Mouse (Mus musculus) layer of hippocampus, adult 9-10 months (tissue): ENCODE results near the gene Fgd6.

Experiments
- DNase-seq: peaks from one replicate; pipeline ENCODE4 v3.0.0; 2022; ENCODE audit warnings: low spot score

Gene Fgd6

DNA sequence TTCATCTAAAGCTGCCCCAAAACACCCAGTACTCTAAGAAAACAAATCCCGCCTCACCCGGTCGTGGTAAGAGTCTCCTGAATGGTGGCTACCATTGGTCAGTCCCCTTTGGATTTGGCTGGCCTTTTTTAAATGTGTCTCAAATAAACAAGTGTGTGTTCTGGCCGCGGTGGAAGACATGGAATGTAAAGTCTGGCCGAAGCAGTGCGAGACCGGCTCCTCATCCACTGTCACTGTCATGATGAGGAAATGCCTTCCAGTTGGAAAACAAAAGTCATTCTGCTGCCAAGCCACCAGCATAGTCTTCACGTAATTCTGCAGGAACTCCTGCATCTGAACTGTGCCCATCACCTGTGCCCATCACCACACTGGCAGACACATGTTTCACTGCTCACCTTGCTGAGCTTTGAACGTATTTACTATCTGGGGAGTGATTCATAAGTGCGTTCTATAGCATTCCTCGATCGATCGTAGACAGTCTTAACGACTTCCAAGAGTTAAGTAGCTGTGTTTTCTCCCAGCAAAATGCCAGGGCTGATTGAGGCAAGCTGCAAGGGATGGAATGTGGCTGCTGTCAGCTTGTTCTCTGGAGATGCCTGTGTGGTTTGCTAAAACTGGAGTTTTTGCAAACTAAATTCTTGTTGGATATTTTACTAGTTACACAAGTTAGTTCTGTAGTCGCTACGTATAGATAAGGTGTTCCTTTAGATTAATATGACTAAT is 60.1 kb downstream of the Fgd6 start:
- DNase-seq, result no peak

- no peak for DNase-seq
Measured at GRCm38 (mm10) chr10:94097081-94097845, 61.5 kb downstream of the Fgd6 start.

DNA sequence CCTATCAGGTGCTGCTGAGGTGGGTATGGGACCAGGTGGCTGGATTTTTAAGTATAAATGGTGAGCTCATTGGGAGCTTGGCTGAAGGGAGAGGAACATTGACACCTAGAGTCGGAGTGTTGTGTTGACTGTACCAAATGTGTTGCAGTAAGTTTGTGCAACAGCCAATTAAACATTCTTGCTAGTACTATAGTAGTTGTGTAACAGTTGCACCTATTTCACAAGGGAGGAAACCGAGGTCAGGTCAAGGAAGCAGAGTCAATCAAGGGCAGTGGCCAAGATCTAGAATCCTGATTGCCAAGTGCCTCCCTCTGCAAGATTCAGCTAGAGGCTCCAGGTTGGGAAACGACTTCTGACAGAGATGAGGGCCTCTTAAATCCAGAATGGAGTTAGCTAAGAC is 62.3 kb downstream of the Fgd6 start:
- no peak for DNase-seq

- no peak for DNase-seq
Measured at GRCm38 (mm10) chr10:94105498-94105897, 69.7 kb downstream of the Fgd6 start.

- no peak for DNase-seq
Measured at GRCm38 (mm10) chr10:94107168-94107567, 71.4 kb downstream of the Fgd6 start.

DNA sequence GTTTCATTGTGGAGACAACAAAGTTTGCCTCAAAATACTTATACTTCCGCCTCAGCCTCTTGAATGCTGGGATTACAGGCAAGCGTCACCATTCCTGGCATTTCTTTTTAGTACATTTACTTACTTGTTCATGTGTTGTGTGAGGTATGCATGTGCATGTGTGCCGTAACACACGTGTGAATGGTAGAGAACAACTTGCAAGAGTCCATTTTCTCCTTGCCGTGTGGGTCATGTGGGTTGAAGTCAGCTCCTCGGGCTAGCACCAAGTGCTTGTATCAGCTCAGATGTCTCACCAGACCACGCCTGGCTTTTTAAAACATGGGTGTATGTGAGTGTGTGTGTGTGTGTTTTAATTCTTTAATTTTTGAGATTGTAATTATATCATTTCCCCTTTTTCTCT is 71.8 kb downstream of the Fgd6 start:
- DNase-seq, result no peak

DNA sequence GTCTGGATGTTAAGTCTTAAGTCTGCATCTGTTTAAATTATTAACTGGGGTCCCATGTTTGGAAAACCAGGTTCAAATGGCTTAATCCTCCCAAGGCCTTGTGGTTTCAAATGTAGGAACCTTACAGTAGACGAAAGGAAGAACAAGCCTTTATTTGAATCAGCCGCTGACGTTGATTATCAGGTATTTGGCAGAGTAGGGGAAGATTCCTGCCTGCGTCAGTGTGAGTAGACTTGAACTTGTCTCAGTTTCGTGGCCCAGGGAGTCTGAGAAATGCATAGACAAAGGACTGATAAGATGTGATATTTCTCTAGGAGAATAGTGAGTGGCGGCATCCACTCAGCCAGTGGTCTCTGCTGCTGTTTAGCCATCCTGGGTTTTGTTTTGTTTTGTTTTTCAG is 73.0 kb downstream of the Fgd6 start:
- DNase-seq, result no peak

GRCm38 (mm10) chr10:94110834-94111754 is 75.3 kb downstream of the Fgd6 start:
- no peak for DNase-seq

- no peak for DNase-seq
Measured at GRCm38 (mm10) chr10:94112207-94112606, 76.4 kb downstream of the Fgd6 start.

GRCm38 (mm10) chr10:94115893-94116599 is 80.2 kb downstream of the Fgd6 start:
- peak; percentile 84 for DNase-seq

DNA sequence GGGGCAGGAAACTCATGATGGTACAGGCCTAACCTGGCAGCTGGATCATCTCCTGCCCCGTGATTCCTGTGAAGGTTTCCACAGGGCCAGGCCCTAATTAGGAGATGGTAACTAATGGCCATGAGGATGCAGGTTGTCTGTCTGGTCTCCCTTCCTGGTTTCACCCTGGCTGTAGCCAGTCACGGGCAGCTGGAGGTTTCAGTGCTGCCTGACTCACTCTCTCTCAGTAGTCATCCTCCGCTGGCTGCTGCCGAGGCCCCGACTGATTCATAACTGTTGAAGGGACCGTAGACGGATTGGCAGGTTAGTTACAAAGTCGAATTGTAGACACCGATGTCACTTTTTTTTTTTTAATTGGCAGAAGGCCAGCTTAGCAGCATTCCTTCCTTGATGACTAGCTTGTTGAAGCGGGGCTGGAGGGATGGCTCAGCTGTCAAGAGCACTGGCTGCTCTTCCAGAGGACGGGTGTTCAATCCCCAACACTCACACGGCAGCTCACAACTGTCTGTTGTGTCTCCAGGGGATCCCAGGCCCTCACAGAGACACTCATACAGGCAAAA is 81.1 kb downstream of the Fgd6 start:
- DNase-seq, result no peak

DNA sequence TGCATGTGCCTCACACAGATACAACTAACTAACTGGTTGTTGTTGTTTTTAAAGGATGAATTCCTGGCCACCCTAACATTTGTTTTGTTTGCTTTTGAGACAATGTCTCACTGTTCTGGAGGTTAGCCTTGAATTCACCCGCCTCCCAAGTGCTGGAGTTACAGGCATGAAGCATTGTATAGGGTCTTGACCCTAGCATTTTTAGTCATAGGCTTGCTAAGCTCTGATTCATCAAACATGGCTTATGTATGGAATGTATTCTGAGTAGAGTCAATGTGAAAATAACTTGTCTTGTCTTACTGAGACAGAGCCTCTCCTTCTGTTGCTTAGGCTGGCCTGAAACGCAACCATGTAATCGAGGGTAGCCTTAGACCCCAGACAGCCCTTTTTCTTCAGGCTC is 82.1 kb downstream of the Fgd6 start:
- no peak for DNase-seq

GRCm38 (mm10) chr10:94118993-94119392 is 83.2 kb downstream of the Fgd6 start:
- no peak for DNase-seq

DNA sequence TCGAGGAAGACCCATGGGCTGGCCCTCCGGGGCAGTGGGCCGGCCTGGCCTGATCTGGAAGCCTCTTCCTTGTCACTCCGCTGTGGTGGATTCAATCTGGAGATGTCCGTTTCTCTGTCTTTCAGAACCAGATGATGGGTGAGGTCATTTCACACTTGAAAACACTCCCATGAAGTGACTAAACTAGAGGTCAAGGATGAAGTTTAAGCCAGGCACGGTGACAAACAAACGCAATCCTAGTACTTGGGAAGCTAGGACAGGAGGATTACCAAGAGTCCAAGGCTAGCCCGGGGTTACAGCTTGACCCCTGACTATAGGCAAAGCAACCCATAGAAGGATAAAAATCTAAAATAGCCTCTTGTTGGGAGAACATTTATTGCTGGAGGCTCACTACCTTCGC is 84.9 kb downstream of the Fgd6 start:
- no peak for DNase-seq

DNA sequence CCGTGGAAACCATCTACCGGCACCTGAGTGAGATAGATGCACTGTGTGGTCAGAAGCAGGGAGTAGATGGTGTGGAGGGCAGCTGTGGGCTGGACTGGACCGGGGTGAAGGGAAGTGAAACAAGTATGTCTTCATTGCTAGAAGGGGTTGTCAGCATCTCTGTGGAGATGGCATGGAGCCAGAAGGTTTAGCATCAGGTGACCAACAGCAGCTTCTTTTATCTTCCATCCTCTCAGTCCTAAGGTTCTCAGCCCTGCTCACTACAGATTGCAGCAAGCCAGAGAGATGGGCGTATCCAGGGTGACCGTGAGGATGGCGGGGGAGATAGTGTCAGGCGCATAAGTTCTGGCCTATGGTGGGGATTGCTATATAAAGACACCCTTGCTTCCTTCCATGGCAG is 86.8 kb downstream of the Fgd6 start:
- DNase-seq, result no peak

DNA sequence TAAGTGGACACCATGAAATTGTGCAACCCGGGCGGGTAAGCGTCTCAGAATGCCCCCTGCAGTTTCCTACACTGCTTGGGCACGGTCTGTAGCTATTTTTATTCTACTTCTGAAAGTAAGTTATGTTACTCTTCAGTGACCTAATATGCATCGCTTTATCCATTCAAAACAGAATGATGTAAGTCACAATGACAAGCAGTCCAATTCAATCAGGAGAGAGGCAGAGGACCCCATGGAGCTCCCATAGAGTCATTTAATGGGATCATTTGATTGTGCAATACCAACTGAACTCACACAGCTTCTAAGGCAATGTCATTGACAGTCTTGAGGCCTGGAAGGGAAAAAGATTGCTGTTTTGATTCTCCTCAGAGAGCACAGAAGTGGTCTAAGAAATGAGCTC is 87.8 kb downstream of the Fgd6 start:
- DNase-seq, result no peak

DNA sequence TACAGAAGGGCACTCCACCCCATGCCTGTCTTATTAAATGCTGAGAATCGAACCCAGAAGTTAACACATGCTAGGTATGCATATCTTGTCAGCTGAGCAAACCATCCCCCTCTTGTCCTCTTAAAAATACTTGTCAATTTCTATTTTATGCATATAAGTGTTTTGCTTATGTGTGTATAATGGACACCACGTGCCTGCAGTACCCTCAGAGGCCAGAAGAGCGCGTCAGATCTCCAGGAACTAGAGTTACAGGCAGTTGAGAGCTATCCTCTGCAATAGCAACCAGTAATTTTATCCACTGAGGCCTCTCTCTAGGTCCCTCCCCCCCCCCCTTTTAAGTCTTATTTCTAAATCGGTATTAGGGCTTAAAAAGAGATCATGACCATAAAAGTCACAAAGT is 88.6 kb downstream of the Fgd6 start:
- no peak for DNase-seq

- peak; percentile 84 for DNase-seq
Measured at GRCm38 (mm10) chr10:94129680-94130119, 93.9 kb downstream of the Fgd6 start.

- no peak for DNase-seq
Measured at GRCm38 (mm10) chr10:94133081-94133480, 97.3 kb downstream of the Fgd6 start.

- DNase-seq, result no peak
Measured at GRCm38 (mm10) chr10:94133674-94134073, 97.9 kb downstream of the Fgd6 start.

- no peak for DNase-seq
Measured at GRCm38 (mm10) chr10:94134535-94135390, 99.0 kb downstream of the Fgd6 start.
